Mouse (Mus musculus) small intestine, adult 2 months (tissue): Measurements from ENCODE around the gene Tmem79.
"Not testable (repeated sequence)": the region's sequence is repeated elsewhere in the genome, so short reads cannot be mapped to it uniquely, and the experiment has no call there.

Experiments used
- CTCF ChIP-seq: fragments of 200-500 bp; IDR thresholded peaks from 2 replicates; pipeline ENCODE4 v1.5.1; 2012; ENCODE audit warnings: low read depth, mild to moderate bottlenecking, control low read depth, inconsistent platforms, low read length, moderate library complexity, mixed read lengths; ENCODE audit not compliant: insufficient replicate concordance, insufficient read length; ENCODE audit errors: extremely low read depth
- POLR2A ChIP-seq: fragments of 200-500 bp; IDR thresholded peaks from 2 replicates; pipeline ENCODE4 v1.6.1; 2012; ENCODE audit warnings: low read depth, mild to moderate bottlenecking, control low read depth, inconsistent platforms, low read length, moderate library complexity

DNA sequence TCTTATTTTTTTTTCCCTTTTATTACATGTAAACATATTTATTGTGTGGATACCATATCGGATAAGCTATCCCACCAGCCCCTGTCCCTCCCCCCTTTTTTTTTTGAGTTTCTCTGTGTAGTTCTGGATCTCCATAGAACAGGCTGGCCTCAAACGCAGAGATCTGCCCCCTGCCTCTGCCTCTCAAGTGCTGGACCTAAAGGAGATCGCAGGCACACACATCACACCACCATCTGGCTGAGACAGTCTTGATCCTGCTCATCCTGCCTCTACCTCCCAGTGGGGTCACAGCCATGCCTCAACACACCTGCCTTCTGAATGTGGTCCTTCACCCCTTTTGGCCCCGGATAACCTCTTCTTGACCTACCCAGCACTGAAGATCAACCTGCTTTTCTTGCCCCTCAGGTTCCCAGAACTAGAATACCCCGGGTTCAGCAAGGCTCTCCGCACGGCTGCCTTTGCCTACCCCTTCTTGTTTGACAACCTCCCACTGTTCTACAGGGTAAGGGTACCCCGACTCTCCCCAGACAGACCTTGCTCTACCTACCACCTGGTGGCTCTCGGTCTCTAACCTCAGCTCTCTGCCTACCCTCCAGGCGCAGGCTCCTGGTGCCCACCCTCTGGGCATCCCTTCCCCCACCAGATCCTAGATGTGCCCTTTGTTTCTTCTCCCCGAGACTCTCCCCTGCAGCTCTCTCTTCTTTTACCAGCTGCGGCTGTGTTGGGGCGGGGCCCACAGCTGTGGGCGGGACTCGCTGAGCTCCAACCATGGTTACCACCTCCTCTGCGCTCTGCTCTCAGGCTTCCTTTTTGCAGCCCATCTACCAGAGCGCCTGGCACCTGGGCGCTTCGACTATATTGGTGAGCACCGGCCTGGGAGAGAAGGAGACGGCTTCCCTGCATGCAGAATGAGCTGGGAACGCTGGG lies 45.7 kb upstream of the Tmem79 start:
- not testable (repeated sequence) for TF ChIP-seq CTCF, POLR2A
